Mouse (Mus musculus): ENCODE data around the gene Slc10a7. TPM values are rescaled to one million over a fixed set of nuclear protein-coding genes. Genes with fewer than 3 reads are reported as not detected.
A peak's percentile ranks its signal among the peaks of the same experiment; 100 is the strongest.

Gene Slc10a7
- polyA plus RNA-seq, 1 experiment from 2014 or later = 15.5 TPM

- Histone ChIP-seq H3K9me3 (ENCODE audit: control insufficient read depth, low read length) (no peaks in the 10 kb centered on the region), H3K4me3 (ENCODE audit: low read length) (no peak overlapping the region), H3K4me2 (ENCODE audit: low read depth, low read length) (no peak overlapping the region), H3K27ac (ENCODE audit: low read length) (no peak overlapping the region), H3K9ac (ENCODE audit: low read depth, low read length) (no peak overlapping the region), H3K27me3 (replicated peaks; ENCODE audit: control insufficient read depth, insufficient read depth, low read length) (no peaks in the 10 kb centered on the region), H3K4me1 (ENCODE audit: control insufficient read depth, insufficient read depth, low read length) (0 out of 2 replicates have a peak, but pooled peaks cover 2% of the 10 kb centered on the region), H3K36me3 (ENCODE audit: control insufficient read depth, insufficient read depth, low read length) (no peaks in the 10 kb centered on the region)
- 60% methylated on average over 5 of the region's 5 CpGs for WGBS
- no peak for ATAC-seq
Measured at GRCm38 (mm10) chr8:78564200-78564599, 55.1 kb downstream of the Slc10a7 start.

- Histone ChIP-seq H3K27ac (ENCODE audit: low read length) (no peak overlapping the region), H3K4me3 (ENCODE audit: low read length) (no peak overlapping the region), H3K9me3 (ENCODE audit: control insufficient read depth, low read length) (no peaks in the 10 kb centered on the region), H3K36me3 (ENCODE audit: control insufficient read depth, insufficient read depth, low read length) (no peaks in the 10 kb centered on the region), H3K4me2 (ENCODE audit: low read depth, low read length) (no peak overlapping the region), H3K27me3 (replicated peaks; ENCODE audit: control insufficient read depth, insufficient read depth, low read length) (no peaks in the 10 kb centered on the region), H3K4me1 (ENCODE audit: control insufficient read depth, insufficient read depth, low read length) (0 out of 2 replicates have a peak, but pooled peaks cover 2% of the 10 kb centered on the region), H3K9ac (ENCODE audit: low read depth, low read length) (no peak overlapping the region)
- no peak for ATAC-seq
- 88% methylated on average over 8 of the region's 8 CpGs for WGBS
Measured at GRCm38 (mm10) chr8:78568196-78568595, 59.0 kb downstream of the Slc10a7 start.

GRCm38 (mm10) chr8:78571528-78571927 lies 62.4 kb downstream of the Slc10a7 start:
- Histone ChIP-seq H3K4me1 (ENCODE audit: control insufficient read depth, insufficient read depth, low read length) (no peaks in the 10 kb centered on the region), H3K27me3 (replicated peaks; ENCODE audit: control insufficient read depth, insufficient read depth, low read length) (no peaks in the 10 kb centered on the region), H3K9ac (ENCODE audit: low read depth, low read length) (no peak overlapping the region), H3K9me3 (ENCODE audit: control insufficient read depth, low read length) (no peaks in the 10 kb centered on the region), H3K36me3 (ENCODE audit: control insufficient read depth, insufficient read depth, low read length) (no peaks in the 10 kb centered on the region; the same call in 1 of the 2 replicates), H3K4me3 (ENCODE audit: low read length) (no peak overlapping the region), H3K27ac (ENCODE audit: low read length) (no peak overlapping the region), H3K4me2 (ENCODE audit: low read depth, low read length) (no peak overlapping the region)
- ATAC-seq = no peak
- 63% methylated on average over 9 of the region's 9 CpGs for WGBS

GRCm38 (mm10) chr8:78574207-78574606 lies 65.1 kb downstream of the Slc10a7 start:
- H3K27ac ChIP-seq (ENCODE audit: low read length) = no peak overlapping the region
- H3K4me2 ChIP-seq (ENCODE audit: low read depth, low read length) = no peak overlapping the region
- no peaks in the 10 kb centered on the region; the same call in 1 of the 2 replicates for H3K36me3 ChIP-seq (ENCODE audit: control insufficient read depth, insufficient read depth, low read length)
- H3K9ac ChIP-seq (ENCODE audit: low read depth, low read length) = no peak overlapping the region
- H3K4me3 ChIP-seq (ENCODE audit: low read length) = no peak overlapping the region
- 76% methylated on average over 7 of the region's 7 CpGs for WGBS
- ATAC-seq = no peak
- no peaks in the 10 kb centered on the region for H3K9me3 ChIP-seq (ENCODE audit: control insufficient read depth, low read length)
- H3K27me3 ChIP-seq (replicated peaks; ENCODE audit: control insufficient read depth, insufficient read depth, low read length) = no peaks in the 10 kb centered on the region
- no peaks in the 10 kb centered on the region for H3K4me1 ChIP-seq (ENCODE audit: control insufficient read depth, insufficient read depth, low read length)

DNA sequence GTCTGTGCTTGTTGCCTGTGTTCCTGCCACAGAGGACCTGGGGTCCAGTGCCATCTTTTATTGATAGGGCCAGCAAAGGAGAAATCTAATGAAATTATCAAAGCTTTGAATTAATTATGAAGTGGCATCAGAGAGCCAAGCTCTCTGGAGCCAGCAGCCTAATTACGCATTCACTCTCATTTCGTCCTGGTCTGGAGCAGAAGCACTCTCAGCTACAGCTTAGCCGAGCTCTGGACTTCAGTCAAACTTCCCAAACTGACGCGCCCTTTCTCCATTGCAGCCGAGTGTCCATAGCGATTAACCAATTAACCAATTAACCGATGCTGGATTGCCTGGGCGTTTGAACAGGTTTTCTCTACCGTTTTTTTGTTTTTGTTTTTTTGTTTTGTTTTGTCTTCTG lies 68.4 kb downstream of the Slc10a7 start:
- H3K4me1 ChIP-seq (ENCODE audit: control insufficient read depth, insufficient read depth, low read length) = no peaks in the 10 kb centered on the region
- no peak overlapping the region for H3K4me3 ChIP-seq (ENCODE audit: low read length)
- H3K9ac ChIP-seq (ENCODE audit: low read depth, low read length) = no peak overlapping the region
- no peaks in the 10 kb centered on the region for H3K27me3 ChIP-seq (replicated peaks; ENCODE audit: control insufficient read depth, insufficient read depth, low read length)
- H3K36me3 ChIP-seq (ENCODE audit: control insufficient read depth, insufficient read depth, low read length) = no peaks in the 10 kb centered on the region; the same call in 1 of the 2 replicates
- no peak overlapping the region for H3K4me2 ChIP-seq (ENCODE audit: low read depth, low read length)
- no peak overlapping the region for H3K27ac ChIP-seq (ENCODE audit: low read length)
- WGBS = 70% methylated on average over 10 of the region's 10 CpGs
- no peak for ATAC-seq
- H3K9me3 ChIP-seq (ENCODE audit: control insufficient read depth, low read length) = no peaks in the 10 kb centered on the region

DNA sequence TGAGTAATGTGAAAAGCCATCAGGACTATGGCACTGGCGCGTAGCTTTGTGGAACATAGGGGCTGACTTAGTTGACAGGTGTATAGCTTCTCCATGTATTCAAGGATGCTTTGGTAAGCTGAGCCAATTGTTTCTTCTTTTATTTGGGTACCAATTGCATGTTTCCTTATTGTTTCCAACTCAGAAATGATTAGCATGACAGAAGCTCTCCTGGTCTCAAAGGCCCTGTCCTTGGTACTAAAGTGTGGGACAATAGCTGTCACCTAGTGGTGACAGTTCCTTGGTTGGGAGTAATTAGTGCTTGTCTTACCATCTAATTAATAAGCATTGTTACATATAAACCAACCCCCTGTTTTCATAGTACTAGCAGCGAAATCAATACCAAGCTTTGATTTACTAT lies 68.9 kb downstream of the Slc10a7 start:
- Histone ChIP-seq H3K9me3 (ENCODE audit: control insufficient read depth, low read length) (no peaks in the 10 kb centered on the region), H3K4me1 (ENCODE audit: control insufficient read depth, insufficient read depth, low read length) (no peaks in the 10 kb centered on the region), H3K9ac (ENCODE audit: low read depth, low read length) (no peak overlapping the region), H3K27me3 (replicated peaks; ENCODE audit: control insufficient read depth, insufficient read depth, low read length) (no peaks in the 10 kb centered on the region), H3K4me2 (ENCODE audit: low read depth, low read length) (no peak overlapping the region), H3K4me3 (ENCODE audit: low read length) (no peak overlapping the region), H3K27ac (ENCODE audit: low read length) (no peak overlapping the region), H3K36me3 (ENCODE audit: control insufficient read depth, insufficient read depth, low read length) (no peaks in the 10 kb centered on the region; the same call in 1 of the 2 replicates)
- no peak for ATAC-seq
- 68% methylated on average over 3 of the region's 3 CpGs for WGBS

- H3K36me3 ChIP-seq (ENCODE audit: control insufficient read depth, insufficient read depth, low read length) = no peaks in the 10 kb centered on the region
- H3K4me2 ChIP-seq (ENCODE audit: low read depth, low read length) = no peak overlapping the region
- no peak overlapping the region for H3K9ac ChIP-seq (ENCODE audit: low read depth, low read length)
- H3K27ac ChIP-seq (ENCODE audit: low read length) = no peak overlapping the region
- H3K27me3 ChIP-seq (replicated peaks; ENCODE audit: control insufficient read depth, insufficient read depth, low read length) = no peaks in the 10 kb centered on the region
- WGBS = 75% methylated on average over 5 of the region's 5 CpGs
- peaks cover 7% of the 10 kb centered on the region for H3K4me1 ChIP-seq (ENCODE audit: control insufficient read depth, insufficient read depth, low read length)
- no peaks in the 10 kb centered on the region for H3K9me3 ChIP-seq (ENCODE audit: control insufficient read depth, low read length)
- no peak overlapping the region for H3K4me3 ChIP-seq (ENCODE audit: low read length)
- no peak for ATAC-seq
Measured at GRCm38 (mm10) chr8:78584011-78584776, 75.0 kb downstream of the Slc10a7 start.

- H3K9ac ChIP-seq (ENCODE audit: low read depth, low read length) = no peak overlapping the region
- H3K27ac ChIP-seq (ENCODE audit: low read length) = no peak overlapping the region; the same call in 1 of the 2 replicates
- no peaks in the 10 kb centered on the region for H3K9me3 ChIP-seq (ENCODE audit: control insufficient read depth, low read length)
- WGBS = 35% methylated on average over 3 of the region's 3 CpGs
- H3K4me3 ChIP-seq (ENCODE audit: low read length) = no peak overlapping the region
- ATAC-seq = peak; percentile 55; the same call in 1 of the 2 replicates
- no peaks in the 10 kb centered on the region for H3K36me3 ChIP-seq (ENCODE audit: control insufficient read depth, insufficient read depth, low read length)
- H3K4me2 ChIP-seq (ENCODE audit: low read depth, low read length) = no peak overlapping the region
- H3K4me1 ChIP-seq (ENCODE audit: control insufficient read depth, insufficient read depth, low read length) = peaks cover 7% of the 10 kb centered on the region
- no peaks in the 10 kb centered on the region for H3K27me3 ChIP-seq (replicated peaks; ENCODE audit: control insufficient read depth, insufficient read depth, low read length)
Measured at GRCm38 (mm10) chr8:78584863-78585262, 75.7 kb downstream of the Slc10a7 start.

DNA sequence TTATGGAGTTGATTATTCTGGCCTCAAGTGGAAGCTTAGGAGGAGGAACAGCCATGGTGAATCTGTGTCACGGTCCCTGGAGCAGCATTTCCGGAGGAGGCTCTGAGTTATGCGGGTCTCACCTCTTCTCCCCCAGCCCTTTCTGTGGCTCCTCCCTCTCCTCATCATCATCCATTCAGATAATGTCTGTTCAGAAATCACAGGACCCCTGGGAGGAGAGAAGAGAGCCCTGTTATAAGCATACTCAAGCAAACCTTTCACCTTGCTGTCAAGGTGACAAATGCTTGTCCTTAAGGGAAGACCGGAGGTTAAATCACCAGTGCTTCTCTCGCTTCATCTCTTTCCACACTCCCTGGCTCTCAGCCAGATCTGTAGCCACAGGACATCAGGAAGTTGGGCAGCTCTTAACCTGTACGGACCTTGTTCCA lies 86.3 kb downstream of the Slc10a7 start:
- H3K27me3 ChIP-seq (replicated peaks; ENCODE audit: control insufficient read depth, insufficient read depth, low read length) = no peaks in the 10 kb centered on the region
- peaks cover 5% of the 10 kb centered on the region for H3K4me1 ChIP-seq (ENCODE audit: control insufficient read depth, insufficient read depth, low read length)
- H3K4me3 ChIP-seq (ENCODE audit: low read length) = no peak overlapping the region
- H3K9me3 ChIP-seq (ENCODE audit: control insufficient read depth, low read length) = no peaks in the 10 kb centered on the region
- ATAC-seq = no peak
- H3K27ac ChIP-seq (ENCODE audit: low read length) = no peak overlapping the region
- WGBS = 34% methylated on average over 6 of the region's 6 CpGs
- H3K4me2 ChIP-seq (ENCODE audit: low read depth, low read length) = no peak overlapping the region
- H3K9ac ChIP-seq (ENCODE audit: low read depth, low read length) = no peak overlapping the region
- H3K36me3 ChIP-seq (ENCODE audit: control insufficient read depth, insufficient read depth, low read length) = no peaks in the 10 kb centered on the region; the same call in 1 of the 2 replicates

Data from intestine, embryonic 16.5 days (tissue).